Mouse (Mus musculus) olfactory bulb, adult 2 months (tissue): Measurements from ENCODE around the gene Dnaaf5.

Experiments used
- CTCF ChIP-seq: fragments of 200-500 bp; IDR thresholded peaks from 2 replicates; pipeline ENCODE4 v1.5.1; 2012; ENCODE audit warnings: low read depth, mild to moderate bottlenecking, low read length, moderate library complexity; ENCODE audit not compliant: insufficient read depth
- POLR2A ChIP-seq: fragments of 200-500 bp; IDR thresholded peaks from 2 replicates; pipeline ENCODE4 v1.6.1; 2012; ENCODE audit warnings: mild to moderate bottlenecking, low read depth, low read length, moderate library complexity; ENCODE audit not compliant: insufficient read depth

DNA sequence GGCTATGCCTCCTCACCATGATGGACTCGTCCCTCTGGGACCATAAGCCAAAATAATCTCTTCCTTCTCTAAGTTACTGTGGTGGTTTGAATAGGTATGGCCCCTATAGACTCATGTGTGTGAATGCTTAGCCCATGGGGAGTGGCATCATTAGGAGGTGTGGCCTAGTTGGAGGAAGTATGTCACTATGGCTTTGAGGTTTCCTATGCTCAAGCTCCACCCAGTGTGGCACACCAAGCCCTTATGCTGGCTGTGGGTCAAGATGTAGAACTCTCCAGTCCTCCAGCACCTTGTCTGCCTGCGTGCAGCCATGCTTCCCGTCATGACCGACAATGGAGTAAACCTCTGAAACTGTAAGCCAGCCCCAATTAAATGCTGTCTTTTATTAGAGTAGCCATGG is 4.3 kb upstream of the Dnaaf5 start:
- TF ChIP-seq CTCF (no peak), POLR2A (no peak)
